Mouse (Mus musculus): ENCODE measurements at regions not wholly inside any gene's neighbourhood (a gene's known extent, or its start where the extent isn't known, plus 50 kb on each side); places are given as distances from the start of the nearest gene placed in this dataset.
A peak's percentile ranks its signal among the peaks of the same experiment; 100 is the strongest.

- Histone ChIP-seq H3K27ac (no peak overlapping the region), H3K4me3 (no peak overlapping the region)
- DNase-seq (ENCODE audit: low spot score in 2 of 2) = no peak
- no peak for TF ChIP-seq CTCF (conservative IDR thresholded peaks at IDR 0.05)
These were observed 110.5 kb upstream of the Sh3bp4 start for GRCm38 (mm10) chr1:88959715-88960114.

DNA sequence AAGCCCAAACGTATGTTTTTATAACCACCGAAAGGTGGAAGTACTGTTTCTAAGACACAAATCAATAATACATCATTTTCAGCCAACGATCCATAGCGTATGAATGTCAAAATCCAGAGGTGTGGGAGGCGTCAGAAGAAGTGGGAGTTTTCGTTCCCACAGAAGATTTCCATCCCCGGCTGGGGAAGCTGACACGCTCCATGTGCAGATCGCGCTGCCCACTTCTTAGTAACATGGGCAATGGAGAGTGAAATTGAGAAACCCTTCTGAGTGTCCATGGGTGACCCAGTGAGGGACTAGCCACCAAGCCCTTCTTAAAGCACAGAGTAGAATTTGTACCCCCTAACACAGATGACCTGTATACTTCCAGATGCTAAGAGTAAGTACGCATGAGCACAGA is 110.1 kb upstream of the Sh3bp4 start:
- no peak for DNase-seq (ENCODE audit: low spot score in 2 of 2)
- H3K4me3 ChIP-seq = no peak overlapping the region
- no peak overlapping the region for H3K27ac ChIP-seq
- no peak for TF ChIP-seq CTCF (conservative IDR thresholded peaks at IDR 0.05)

DNA sequence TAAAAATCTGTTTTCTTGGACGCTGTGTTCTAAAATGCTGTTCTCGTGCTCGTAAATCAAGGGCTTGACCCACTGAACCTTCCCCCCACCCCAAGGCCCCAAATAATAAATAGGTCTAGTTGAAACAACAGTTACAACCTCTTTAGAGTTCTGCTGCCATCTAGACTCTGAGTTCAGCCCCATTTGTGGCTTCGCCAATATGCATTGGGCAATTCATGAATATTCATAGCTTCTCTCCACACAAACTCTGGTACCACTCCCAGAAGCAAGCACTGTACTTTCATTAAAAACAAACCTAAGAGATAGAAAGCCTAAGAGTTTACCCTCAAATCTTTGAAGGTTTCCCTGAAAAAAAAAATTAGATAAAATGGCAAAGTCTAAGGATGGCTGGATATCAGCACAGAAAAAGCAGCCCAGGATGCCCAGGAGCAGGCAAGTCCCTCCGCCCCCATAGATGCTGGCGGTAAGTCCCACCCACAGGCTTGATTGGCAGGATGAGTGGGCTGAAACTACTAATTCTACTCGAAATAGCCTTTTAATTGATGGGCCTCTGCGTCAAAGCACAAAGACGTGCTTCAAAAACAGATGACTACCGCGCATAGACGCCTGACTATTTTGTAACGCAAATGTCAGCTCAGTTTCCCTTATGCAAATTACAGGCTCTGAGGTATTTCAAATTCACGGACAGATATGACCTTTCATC is 106.0 kb upstream of the Sh3bp4 start:
- no peak for TF ChIP-seq CTCF (conservative IDR thresholded peaks at IDR 0.05)
- Histone ChIP-seq H3K4me3 (no peak overlapping the region), H3K27ac (no peak overlapping the region)
- peak; percentile 21 to 57 for DNase-seq (ENCODE audit: low spot score in 2 of 2)

GRCm38 (mm10) chr1:88966416-88966815 is 103.8 kb upstream of the Sh3bp4 start:
- Histone ChIP-seq H3K4me3 (no peak overlapping the region), H3K27ac (no peak overlapping the region)
- DNase-seq (ENCODE audit: low spot score in 2 of 2) = no peak
- no peak for TF ChIP-seq CTCF (conservative IDR thresholded peaks at IDR 0.05)

GRCm38 (mm10) chr1:88968142-88968541 is 102.1 kb upstream of the Sh3bp4 start:
- no peak overlapping the region for H3K4me3 ChIP-seq
- no peak overlapping the region for H3K27ac ChIP-seq
- no peak for TF ChIP-seq CTCF (conservative IDR thresholded peaks at IDR 0.05)
- DNase-seq (ENCODE audit: low spot score in 2 of 2) = no peak

- TF ChIP-seq CTCF (conservative IDR thresholded peaks at IDR 0.05) = no peak
- no peak for DNase-seq (ENCODE audit: low spot score in 2 of 2)
These were observed 101.2 kb upstream of the Sh3bp4 start for GRCm38 (mm10) chr1:88969016-88969415.

DNA sequence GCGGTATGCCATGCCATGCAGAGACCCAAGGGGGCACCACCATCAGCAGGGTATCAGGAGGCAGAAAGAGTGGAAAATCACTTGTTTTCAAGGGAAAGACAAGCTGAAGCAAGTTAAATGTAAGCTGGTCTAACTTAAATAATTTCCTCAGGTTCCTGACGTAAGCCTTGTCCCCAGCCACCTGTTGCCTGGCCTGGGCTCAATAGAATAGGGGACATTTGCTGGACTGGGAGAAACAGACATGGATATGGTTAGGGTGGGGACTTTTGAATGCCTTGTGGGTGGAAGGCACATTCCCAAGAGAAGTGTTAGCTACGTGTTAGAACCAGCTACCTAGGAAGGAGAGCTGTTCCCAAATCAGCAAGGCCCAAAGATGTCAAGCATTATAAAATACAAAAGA is 100.6 kb upstream of the Sh3bp4 start:
- no peak for DNase-seq (ENCODE audit: low spot score in 2 of 2)
- Histone ChIP-seq H3K4me3 (no peak overlapping the region), H3K27ac (no peak overlapping the region)
- TF ChIP-seq CTCF (conservative IDR thresholded peaks at IDR 0.05) = peak; percentile 19

More at GRCm38 (mm10) chr1:88969016-88969415, 101.2 kb upstream of the Sh3bp4 start:
- H3K4me3 ChIP-seq = no peak overlapping the region
- H3K27ac ChIP-seq = no peak overlapping the region

DNA sequence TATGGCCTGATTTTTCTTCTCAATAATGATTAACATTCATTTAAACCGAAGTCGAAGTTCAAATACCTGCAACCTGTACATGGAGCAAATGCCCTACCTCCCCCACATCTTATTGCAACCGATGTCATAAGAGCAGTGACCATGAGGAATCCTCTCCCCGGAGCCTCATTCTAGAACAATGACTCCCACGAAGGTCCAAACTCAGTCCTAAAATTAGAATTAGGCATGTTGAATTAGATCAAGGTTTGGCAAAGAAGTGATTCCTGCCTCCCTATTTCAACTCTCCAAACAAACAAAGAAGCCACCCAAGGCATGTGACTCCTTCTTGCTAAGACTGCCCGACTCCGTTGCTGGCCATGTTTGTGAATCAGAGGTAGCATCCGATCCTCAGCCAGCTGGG is 94.1 kb upstream of the Sh3bp4 start:
- TF ChIP-seq CTCF (conservative IDR thresholded peaks at IDR 0.05) = no peak
- no peak for DNase-seq (ENCODE audit: low spot score in 2 of 2)
- Histone ChIP-seq H3K4me3 (no peak overlapping the region), H3K27ac (no peak overlapping the region)

DNA sequence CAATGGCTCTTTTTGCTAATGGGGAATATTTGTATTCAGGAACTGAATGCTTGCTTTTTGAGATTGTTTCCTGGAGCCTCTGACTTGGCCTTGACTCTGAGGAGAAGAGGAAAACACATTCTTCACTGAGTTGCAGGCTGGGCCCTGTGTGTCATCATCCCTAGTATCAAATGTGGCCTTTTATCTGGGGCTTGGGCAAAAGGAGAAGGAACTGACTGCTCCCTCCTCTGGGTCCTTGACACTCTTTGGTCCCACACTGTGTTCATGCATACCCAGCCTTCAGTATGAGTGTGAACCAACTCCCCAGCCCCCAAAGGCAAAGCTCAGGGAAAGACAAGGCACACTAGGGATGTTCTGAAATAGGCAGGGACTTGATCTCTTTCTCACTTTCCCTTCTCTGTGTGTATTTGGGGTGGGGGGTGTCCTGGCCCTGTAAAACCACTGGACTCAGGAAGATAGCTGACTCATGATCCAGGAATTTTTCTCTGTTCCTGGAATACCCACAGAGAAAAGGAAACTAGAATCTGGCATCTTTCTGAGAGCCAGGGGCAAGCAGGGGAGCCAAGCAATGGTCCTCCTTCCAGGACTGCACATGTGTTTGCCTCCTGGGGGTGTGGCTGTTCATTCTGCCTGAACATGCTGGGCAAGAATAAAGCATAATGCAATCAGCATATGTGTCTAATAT is 82.1 kb upstream of the Sh3bp4 start:
- TF ChIP-seq CTCF (conservative IDR thresholded peaks at IDR 0.05) = no peak
- Histone ChIP-seq H3K27ac (no peak overlapping the region), H3K4me3 (no peak overlapping the region)
- DNase-seq (ENCODE audit: low spot score in 2 of 2) = no peak

DNA sequence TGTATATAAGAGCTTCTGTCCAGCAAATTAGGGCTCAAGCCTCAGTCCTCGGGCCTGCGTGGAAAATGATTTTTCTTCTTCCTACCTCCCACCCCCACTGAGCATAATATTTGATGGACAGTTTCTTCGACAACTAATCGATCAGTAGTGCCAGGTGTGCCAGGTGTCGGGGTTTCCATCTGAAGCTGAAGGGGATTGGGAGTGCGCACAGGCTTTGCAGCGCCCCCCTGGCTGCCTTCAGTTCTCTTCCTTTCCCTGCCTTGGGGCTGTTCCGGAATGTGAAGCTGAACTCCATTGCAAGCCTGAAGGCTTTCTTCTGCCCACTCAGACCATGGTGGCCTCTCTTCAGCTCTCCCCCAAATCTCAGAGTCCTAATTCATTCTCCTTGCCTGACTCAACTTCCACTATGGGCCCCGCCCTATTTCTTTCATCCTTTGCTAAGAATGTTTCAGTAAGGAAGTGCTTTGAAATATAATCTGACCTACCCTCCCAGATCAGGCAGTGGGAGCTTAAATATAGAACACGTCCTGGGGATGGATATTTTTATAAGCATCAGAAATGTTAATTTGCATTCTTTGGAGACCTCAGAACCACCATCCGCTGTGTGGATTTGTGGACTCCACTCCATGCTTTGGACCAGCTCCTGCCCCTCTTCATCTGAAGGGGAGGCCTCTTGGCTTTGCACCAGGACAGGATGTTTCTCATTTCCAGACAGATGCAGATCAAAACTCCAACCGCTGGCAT is 75.5 kb upstream of the Sh3bp4 start:
- H3K4me3 ChIP-seq = no peak overlapping the region
- no peak for TF ChIP-seq CTCF (conservative IDR thresholded peaks at IDR 0.05)
- H3K27ac ChIP-seq = peak overlapping the region; percentile 29; the same call in 1 of the 2 replicates
- no peak for DNase-seq (ENCODE audit: low spot score in 2 of 2)

- TF ChIP-seq CTCF (conservative IDR thresholded peaks at IDR 0.05) = no peak
- Histone ChIP-seq H3K4me3 (no peak overlapping the region), H3K27ac (peak overlapping the region; percentile 29; the same call in 1 of the 2 replicates)
- DNase-seq (ENCODE audit: low spot score in 2 of 2) = peak in 1 of 2 experiments; percentile 1
These were observed 74.3 kb upstream of the Sh3bp4 start for GRCm38 (mm10) chr1:88995945-88996344.

GRCm38 (mm10) chr1:88996657-88997056 is 73.6 kb upstream of the Sh3bp4 start:
- DNase-seq (ENCODE audit: low spot score in 2 of 2) = no peak
- TF ChIP-seq CTCF (conservative IDR thresholded peaks at IDR 0.05) = no peak
- Histone ChIP-seq H3K27ac (peak overlapping the region; percentile 29; the same call in 1 of the 2 replicates), H3K4me3 (no peak overlapping the region)

GRCm38 (mm10) chr1:88997847-88998246 is 72.4 kb upstream of the Sh3bp4 start:
- no peak for DNase-seq (ENCODE audit: low spot score in 2 of 2)
- TF ChIP-seq CTCF (conservative IDR thresholded peaks at IDR 0.05) = no peak
- Histone ChIP-seq H3K4me3 (no peak overlapping the region), H3K27ac (no peak overlapping the region)
